Mouse (Mus musculus): ENCODE results near the gene Hspa1a. TPM values are rescaled to one million over a fixed set of nuclear protein-coding genes. Genes with fewer than 3 reads are reported as not detected.
"Not testable (repeated sequence)": the region's sequence is repeated elsewhere in the genome, so short reads cannot be mapped to it uniquely, and the experiment has no call there.

Gene Hspa1a
- total RNA-seq, 1 experiment from 2014 or later, result 8.6 TPM

GRCm38 (mm10) chr17:34952378-34953040 is 19.4 kb downstream of the Hspa1a start:
- ATAC-seq (replicated peaks; ENCODE audit: insufficient number of reproducible peaks, low FRiP score, low TSS enrichment, poor library complexity, severe bottlenecking), result peak; percentile 73

GRCm38 (mm10) chr17:34951636-34952377 is 20.1 kb downstream of the Hspa1a start:
- 0 out of 2 replicates have a peak, but pooled peaks have one; percentile 5 for ATAC-seq (replicated peaks; ENCODE audit: insufficient number of reproducible peaks, low FRiP score, low TSS enrichment, poor library complexity, severe bottlenecking)

GRCm38 (mm10) chr17:34950514-34951455 is 21.2 kb downstream of the Hspa1a start:
- ATAC-seq (replicated peaks; ENCODE audit: insufficient number of reproducible peaks, low FRiP score, low TSS enrichment, poor library complexity, severe bottlenecking), result no peak

- ATAC-seq (replicated peaks; ENCODE audit: insufficient number of reproducible peaks, low FRiP score, low TSS enrichment, poor library complexity, severe bottlenecking), result no peak
Observed at GRCm38 (mm10) chr17:34949553-34949969, 22.4 kb downstream of the Hspa1a start.

- not testable (repeated sequence) for ATAC-seq (replicated peaks; ENCODE audit: insufficient number of reproducible peaks, low FRiP score, low TSS enrichment, poor library complexity, severe bottlenecking)
Observed at GRCm38 (mm10) chr17:34948721-34949552, 23.0 kb downstream of the Hspa1a start.

- ATAC-seq (replicated peaks; ENCODE audit: insufficient number of reproducible peaks, low FRiP score, low TSS enrichment, poor library complexity, severe bottlenecking), result 0 out of 2 replicates have a peak, but pooled peaks have one; percentile 38
Observed at GRCm38 (mm10) chr17:34947606-34948005, 24.4 kb downstream of the Hspa1a start.

GRCm38 (mm10) chr17:34946486-34947140 is 25.3 kb downstream of the Hspa1a start:
- ATAC-seq (replicated peaks; ENCODE audit: insufficient number of reproducible peaks, low FRiP score, low TSS enrichment, poor library complexity, severe bottlenecking), result no peak

GRCm38 (mm10) chr17:34944362-34944761 is 27.6 kb downstream of the Hspa1a start:
- ATAC-seq (replicated peaks; ENCODE audit: insufficient number of reproducible peaks, low FRiP score, low TSS enrichment, poor library complexity, severe bottlenecking), result no peak

GRCm38 (mm10) chr17:34943128-34943815 is 28.7 kb downstream of the Hspa1a start:
- ATAC-seq (replicated peaks; ENCODE audit: insufficient number of reproducible peaks, low FRiP score, low TSS enrichment, poor library complexity, severe bottlenecking), result no peak

GRCm38 (mm10) chr17:34941344-34942041 is 30.5 kb downstream of the Hspa1a start:
- no peak for ATAC-seq (replicated peaks; ENCODE audit: insufficient number of reproducible peaks, low FRiP score, low TSS enrichment, poor library complexity, severe bottlenecking)

- peak; percentile 64 for ATAC-seq (replicated peaks; ENCODE audit: insufficient number of reproducible peaks, low FRiP score, low TSS enrichment, poor library complexity, severe bottlenecking)
Observed at GRCm38 (mm10) chr17:34937960-34938505, 33.9 kb downstream of the Hspa1a start.

- ATAC-seq (replicated peaks; ENCODE audit: insufficient number of reproducible peaks, low FRiP score, low TSS enrichment, poor library complexity, severe bottlenecking), result peak; percentile 54
Observed at GRCm38 (mm10) chr17:34934830-34935229, 37.1 kb downstream of the Hspa1a start.

- no peak for ATAC-seq (replicated peaks; ENCODE audit: insufficient number of reproducible peaks, low FRiP score, low TSS enrichment, poor library complexity, severe bottlenecking)
Observed at GRCm38 (mm10) chr17:34934031-34934430, 37.9 kb downstream of the Hspa1a start.

GRCm38 (mm10) chr17:34932287-34932686 is 39.7 kb downstream of the Hspa1a start:
- no peak for ATAC-seq (replicated peaks; ENCODE audit: insufficient number of reproducible peaks, low FRiP score, low TSS enrichment, poor library complexity, severe bottlenecking)

GRCm38 (mm10) chr17:34931735-34932098 is 40.2 kb downstream of the Hspa1a start:
- ATAC-seq (replicated peaks; ENCODE audit: insufficient number of reproducible peaks, low FRiP score, low TSS enrichment, poor library complexity, severe bottlenecking), result no peak

GRCm38 (mm10) chr17:34931061-34931734 is 40.8 kb downstream of the Hspa1a start, which contains the start of gene Neu1:
Neu1 (plus strand) TSS chr17:34931253.
- peak; percentile 91 for ATAC-seq (replicated peaks; ENCODE audit: insufficient number of reproducible peaks, low FRiP score, low TSS enrichment, poor library complexity, severe bottlenecking)

Measured in monocyte, adult 5-6 weeks (primary cell).